Mouse (Mus musculus) cerebellum, adult 18-20 months (tissue): ENCODE results near the gene Tmem109.
A peak's percentile ranks its signal among the peaks of the same experiment; 100 is the strongest.

Experiments used
- DNase-seq, 2 experiments: peaks; one replicate each; pipeline ENCODE4 v3.0.0; 2021

The Tmem109 gene

GRCm38 (mm10) chr19:10839010-10839892, 42.5 kb downstream of the Tmem109 start, which contains the start of gene Slc15a3:
Slc15a3 (plus strand) TSS chr19:10839727.
- DNase-seq: no peak

DNA sequence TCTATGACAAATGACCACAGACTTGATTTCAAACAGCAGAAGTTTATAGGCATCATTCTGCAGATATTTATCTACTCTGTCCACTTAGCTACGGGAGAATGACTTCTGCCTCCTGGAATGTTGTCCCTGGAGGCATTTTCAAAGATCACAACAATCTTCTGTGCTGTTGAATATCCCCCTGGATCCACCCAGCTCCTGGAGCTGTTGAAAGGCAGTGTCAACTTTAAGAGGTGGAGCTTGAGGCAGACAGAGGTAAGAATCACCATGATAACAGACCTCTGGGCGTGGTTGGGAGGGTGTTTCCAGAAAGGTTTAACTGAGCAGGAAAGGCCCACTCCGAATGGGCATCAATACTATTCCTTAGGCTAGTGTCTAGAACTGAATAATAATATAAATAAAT, 46.1 kb downstream of the Tmem109 start:
- DNase-seq: no peak

DNA sequence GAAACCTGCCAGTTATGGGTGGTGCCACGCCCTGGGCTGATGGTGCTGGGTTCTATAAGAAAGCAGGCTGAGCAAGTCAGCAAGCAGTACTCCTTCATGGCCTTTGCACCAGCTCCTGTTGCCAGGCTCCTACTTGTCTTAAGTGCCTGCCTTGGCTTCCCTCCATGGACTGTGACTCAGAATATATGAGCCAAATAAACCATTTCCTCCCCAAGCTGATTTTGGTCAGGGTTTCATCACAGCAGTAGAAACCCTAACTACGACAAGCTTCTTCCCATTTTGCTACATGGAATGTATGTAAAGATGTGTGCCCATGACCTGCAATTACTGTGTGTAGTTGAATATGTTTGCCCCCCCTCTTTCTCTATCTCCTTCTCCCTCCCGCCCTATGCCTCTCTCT, 48.2 kb downstream of the Tmem109 start:
- DNase-seq: no peak

DNA sequence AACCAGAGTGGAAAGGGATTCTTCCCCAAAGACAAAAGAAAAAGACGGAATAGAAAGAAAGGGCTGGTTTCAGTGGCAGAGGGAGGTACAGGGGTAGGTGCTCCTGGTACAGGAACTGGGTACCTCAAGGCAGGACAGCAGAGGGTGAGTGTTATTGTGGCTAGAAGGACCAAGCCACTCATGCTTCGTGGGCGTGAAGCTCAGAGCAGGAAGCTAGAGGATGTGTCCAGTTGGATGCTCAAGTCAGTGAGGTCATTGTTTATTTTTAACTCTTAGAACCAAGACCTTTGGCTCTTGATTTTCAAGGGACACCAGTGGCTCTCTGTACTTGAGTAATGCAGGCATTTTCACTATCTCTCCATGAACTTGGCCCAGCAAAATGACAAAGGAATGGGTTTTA, 49.8 kb downstream of the Tmem109 start:
- DNase-seq: no peak

GRCm38 (mm10) chr19:10831424-10831823, 50.4 kb downstream of the Tmem109 start:
- DNase-seq: peak; percentile 65 to 68

DNA sequence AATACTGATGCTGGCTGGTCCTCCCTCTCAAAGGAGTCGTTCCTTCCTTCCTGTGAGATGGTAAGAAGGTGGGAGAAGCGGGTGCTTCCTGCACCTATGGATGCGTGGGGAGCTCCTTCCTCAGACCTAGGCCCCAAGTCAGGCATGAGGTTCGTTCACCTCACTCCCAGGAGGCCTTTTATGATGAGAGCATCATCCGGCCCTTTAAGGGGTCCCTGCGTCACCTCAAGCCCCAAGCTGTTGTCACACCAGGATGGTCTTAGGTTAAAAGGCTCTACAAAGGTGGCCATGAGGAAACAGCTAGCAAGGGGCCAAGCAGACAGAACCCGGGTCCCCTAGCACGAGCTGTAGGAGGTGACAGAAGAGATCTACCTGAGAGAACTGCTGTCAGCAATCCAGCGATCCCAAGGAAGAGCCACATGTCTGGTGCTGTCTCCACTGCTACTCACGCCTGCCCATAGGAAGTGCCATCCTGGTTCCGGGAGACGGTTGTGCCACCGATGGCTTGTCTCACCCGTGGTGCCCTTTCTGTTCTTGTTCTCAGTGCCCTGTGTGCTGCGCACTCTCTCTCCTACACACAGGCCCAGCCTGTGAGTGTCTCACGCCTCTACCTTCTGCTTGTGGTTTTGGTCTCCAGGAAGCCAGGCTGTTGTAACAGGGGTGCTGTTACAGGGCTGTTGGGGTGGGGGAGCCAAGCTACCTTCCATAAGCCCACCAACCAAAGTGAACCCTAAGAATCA, 52.2 kb downstream of the Tmem109 start, which contains the start of gene Cd6:
TSS of gene Cd6 (minus strand) at position 623 of the 740 bp plus-strand sequence.
- no peak for DNase-seq

- no peak for DNase-seq
These were observed 53.5 kb downstream of the Tmem109 start for GRCm38 (mm10) chr19:10828321-10828720.

DNA sequence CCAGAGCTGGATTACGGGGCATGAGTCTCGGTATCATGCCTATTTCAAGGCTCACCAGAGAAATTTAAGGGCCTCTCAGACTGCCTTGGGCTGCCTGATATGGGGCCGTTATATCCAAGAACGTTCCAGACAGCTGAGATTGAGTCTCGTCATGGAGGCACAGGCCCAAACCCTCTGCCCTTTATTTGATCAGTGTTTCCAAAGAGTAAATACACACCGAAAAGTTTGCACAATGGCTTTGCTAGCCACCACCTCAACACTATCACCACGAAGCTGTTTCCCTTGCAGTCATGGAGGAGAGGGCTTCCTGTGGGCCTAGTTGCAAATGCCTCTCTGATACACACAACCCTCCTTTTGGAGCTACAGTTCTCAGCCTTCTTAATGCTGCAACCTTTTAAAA, 57.7 kb downstream of the Tmem109 start:
- DNase-seq: no peak

DNA sequence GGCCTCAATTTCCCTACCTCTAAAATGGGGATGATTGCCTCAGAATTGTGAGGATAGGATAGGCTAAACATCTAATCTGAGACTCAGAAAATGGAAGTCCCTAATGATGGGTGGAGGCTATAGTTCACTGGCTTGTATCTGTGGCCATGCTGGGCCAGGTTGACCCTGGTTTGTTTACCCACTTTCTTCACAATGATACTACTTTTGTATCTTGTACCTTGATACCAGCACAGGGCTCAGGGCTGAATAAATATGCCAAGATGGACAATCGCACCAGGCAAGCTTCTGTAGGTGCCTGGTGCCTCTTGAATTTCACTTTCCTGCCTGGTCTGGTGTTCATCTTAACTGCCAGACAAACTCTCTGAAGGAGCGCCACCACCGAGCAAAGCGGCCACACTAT, 59.3 kb downstream of the Tmem109 start:
- DNase-seq: no peak

GRCm38 (mm10) chr19:10821319-10821718, 60.5 kb downstream of the Tmem109 start:
- no peak for DNase-seq
